Mouse (Mus musculus) MN1 (cell line): ENCODE results near the gene Ndufaf8.
A peak's percentile ranks its signal among the peaks of the same experiment; 100 is the strongest.

ENCODE experiments used
- DNase-seq: peaks from one replicate; pipeline ENCODE4 v3.0.0-alpha.2; 2016; ENCODE audit warnings: low spot score

Ndufaf8 gene

DNA sequence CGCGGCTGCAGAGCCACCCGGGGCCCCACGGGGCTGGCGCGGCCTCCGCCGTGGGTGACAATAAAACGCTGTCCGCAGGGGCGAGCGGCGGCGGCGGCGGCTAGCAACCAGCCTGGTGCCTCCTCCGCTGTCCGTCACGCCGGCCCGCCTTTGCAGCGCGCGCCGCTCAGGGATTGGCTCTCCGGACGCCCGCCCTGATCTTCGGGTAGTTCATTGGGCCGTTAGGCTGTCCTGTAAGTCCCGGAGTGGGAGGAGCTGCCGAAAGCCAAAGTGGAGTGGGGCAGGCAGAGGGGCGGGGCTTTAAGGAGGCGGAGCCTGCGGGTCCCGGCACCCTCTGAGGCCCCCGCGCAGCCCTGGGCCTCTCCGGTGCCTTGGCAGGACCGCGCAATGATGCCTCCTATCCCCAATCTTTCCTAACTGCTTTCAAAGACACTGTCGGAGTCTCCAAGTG lies 12.0 kb upstream of the Ndufaf8 start, which contains the start of gene Cep131:
Gene Cep131 (minus strand): TSS at position 126 of the 451 bp plus-strand sequence.
- DNase-seq, result peak; percentile 99

DNA sequence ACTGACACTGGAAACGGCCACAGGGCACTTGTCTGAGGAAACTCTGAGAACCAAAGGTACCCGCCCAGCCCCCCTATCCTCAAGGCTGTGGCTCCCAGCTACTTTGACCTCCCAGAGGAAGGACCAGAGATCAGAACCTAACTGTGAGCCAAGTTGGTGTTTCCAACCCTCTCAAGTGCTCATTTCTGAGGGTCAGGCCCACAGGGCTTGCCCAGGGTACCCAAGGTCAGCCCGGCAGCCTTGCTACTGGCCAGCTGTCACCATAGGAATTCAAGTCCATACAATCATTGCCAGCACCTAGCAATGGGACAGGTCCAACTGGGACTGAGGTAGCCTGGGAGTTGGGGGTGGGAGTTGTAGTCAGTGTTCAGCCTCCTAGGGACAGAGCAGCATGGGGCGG lies 8.1 kb upstream of the Ndufaf8 start:
- DNase-seq, result no peak

DNA sequence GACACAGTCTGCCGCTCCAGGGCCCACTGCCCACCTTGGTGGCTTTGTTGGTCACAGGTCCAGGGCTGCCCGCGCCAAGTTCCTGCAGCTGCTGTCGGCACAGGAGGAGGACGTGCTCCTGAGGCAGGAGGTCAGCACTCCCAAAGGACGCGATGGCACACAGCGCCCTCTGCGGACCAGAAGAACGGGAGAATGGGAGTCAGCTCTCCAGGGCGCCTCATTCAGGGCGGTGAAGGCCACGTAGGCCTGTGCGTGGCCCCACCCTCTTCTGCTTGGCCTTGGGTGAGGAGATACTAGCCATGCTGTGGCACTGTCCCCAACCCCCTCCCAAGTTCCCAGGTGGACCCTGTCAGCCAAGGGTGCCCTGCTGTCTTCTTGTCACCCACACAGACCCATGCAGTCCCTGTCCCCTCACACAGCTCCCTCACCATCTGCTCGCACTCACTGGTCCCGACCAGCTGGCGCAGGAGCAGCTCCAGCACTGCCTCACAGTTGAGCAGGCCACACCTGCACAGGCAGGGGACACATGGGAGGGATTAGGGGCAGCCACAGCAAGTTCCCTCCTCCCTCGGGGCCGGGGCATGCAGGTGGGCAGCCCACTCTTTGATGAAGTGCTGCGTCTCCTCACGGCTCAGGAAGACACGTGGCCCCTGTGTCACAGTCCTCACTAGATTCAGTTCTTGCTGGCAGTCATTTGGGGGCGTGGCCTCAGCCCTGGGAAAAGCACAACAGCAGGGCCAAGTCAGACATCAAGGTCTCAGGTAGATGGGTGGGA lies 5.7 kb upstream of the Ndufaf8 start:
- DNase-seq, result no peak

DNA sequence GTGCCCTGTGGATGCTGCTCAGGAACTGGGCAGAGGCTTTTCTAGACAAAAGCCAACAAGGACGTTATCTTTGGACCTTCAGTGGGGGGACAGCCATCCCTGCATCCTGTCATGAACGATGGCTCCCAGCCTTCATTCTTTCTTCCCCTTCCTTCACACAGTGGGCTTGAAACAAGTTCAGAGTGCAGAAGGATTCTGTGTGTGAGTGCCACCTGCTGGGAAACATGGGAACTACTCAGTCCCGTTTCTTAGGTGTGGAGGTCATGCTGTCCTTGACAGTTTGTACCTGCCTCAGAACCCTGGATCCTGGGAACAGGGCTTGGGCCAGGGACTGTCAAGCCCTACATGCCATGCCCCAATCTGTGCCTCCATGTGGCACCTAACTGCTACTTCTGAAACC lies 2.3 kb downstream of the Ndufaf8 start:
- peak; percentile 88 for DNase-seq

DNA sequence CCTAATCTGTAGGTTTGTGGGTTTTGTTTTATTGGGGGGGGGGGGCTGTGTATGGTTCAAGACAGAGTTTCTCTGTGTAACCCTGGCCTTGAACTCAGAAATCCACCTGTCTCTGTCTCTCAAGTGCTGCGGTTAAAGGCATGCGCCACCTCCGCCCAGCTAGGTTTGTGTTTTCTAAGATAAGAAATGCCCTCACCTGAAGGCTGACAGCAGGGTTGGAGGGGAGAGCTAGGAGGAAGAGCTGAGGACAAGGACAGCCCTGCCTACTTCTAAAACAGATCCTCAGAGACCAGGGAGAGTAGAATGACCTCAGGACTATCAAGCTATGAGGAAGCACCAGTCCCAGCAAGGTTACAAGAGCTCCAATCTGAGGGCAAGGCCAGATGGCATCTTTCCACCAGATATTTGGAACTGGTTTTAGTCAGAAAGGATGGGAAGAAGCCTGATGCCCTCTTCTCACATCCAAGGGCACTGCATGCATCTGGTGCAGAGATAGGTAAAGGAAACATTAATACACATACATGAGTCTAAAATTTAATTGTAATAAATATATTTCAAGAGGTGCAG lies 4.8 kb downstream of the Ndufaf8 start:
- no peak for DNase-seq

DNA sequence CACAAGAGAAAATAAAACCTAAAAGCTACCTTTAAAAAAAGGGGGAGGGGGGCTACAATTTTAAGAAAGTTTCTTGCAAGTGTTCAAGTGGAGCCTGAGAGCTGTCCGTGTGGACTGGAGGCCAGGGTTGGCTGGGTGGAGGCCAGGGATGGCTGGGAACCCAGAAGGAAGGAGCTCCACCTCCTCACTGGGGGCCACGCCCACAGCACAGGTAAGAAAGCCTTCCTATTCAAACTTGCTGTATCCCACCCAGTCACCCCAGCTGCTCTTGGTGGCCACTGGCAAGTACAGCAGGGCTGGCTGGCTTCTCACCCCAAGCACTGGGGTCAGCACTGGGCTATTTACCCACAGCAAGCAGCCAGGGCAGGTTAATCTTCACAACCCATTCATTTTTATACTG lies 8.3 kb downstream of the Ndufaf8 start:
- no peak for DNase-seq

DNA sequence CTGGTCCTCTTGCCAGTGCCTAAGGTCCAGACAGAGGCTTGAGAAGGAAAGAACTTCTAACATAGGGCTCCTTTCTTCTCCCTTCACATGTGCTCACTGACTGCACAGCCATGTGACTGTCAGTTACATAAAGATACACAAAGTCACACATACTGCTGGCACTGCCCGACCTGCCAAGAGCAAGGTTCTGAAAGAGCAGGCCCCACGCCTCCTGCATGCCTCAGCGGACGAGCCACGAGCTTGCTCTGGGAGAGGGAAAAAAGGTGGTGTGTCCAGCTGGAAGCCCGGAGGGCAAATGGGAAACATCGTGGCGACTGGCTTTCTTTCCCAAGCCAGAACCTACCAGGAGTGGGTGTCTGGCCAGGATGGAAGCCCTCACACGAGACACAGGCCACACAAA lies 9.1 kb downstream of the Ndufaf8 start:
- no peak for DNase-seq

DNA sequence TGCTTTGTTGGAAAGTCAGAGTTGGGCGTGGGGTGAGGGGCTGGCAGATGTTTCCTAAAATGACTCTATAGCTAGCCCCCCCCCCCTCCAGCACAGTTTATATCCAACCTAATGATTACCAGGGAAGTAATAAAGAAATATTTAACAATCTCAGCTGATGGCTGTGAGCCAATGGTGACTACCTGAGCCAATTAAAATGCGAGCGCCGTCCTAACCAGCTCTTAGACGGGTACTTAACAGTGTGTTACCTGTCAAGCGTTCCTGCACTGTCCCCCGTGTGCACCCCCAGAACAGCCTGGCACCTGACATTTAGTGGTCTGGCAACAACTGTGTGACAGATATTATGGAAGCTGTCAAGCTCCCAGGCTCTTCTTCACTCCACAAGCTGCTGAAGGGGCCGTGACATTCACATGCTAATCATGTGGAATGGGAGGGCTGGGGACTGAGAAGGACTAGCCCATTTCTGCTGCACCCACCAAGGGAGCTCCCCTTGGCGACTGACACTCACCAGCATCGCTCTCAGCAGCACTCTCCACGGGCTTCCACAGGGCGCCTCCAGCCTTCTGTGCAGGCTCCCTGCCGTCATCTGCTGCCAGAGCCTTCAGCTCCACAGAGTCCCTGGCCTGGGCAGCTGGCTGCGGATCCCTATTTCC lies 11.0 kb downstream of the Ndufaf8 start:
- DNase-seq, result no peak

DNA sequence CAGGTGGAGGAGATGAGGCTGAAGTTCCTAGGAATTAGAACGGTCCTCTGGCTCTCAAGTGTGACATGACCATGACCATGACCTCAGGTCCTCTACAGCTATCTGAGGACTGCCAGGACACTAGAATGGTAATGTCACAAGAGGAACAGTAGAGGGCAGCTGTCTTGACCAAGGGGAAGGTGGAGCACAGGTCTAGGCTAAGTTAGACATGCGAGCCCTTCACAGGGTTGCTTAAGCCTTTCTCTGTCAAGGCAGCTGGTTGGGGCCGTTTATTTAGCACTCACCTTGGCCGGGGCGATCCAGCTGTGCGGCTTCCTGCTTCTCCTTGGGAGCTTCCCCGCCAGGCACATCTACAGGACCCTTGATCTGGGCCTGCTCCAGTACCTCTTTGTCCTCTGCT lies 11.8 kb downstream of the Ndufaf8 start:
- peak; percentile 60 for DNase-seq

DNA sequence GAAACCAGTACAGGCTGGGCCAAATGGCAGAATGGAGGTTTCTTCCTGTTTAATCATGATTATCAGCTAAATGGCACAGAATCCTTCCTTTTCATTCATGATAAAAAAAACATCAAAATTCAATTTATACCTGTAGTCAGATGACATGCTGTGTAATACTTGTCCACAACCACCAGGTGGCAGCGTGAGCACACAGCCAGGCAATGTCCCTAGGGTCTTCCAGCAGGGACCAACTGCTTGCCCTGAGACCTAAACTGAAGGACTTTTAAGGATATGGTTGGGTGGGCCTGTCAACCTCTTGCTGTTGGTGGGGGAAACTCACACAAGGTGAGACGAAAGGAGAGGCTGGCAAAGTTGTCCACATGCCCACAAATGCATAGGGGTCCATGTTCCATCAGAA lies 12.3 kb downstream of the Ndufaf8 start:
- peak; percentile 84 for DNase-seq

DNA sequence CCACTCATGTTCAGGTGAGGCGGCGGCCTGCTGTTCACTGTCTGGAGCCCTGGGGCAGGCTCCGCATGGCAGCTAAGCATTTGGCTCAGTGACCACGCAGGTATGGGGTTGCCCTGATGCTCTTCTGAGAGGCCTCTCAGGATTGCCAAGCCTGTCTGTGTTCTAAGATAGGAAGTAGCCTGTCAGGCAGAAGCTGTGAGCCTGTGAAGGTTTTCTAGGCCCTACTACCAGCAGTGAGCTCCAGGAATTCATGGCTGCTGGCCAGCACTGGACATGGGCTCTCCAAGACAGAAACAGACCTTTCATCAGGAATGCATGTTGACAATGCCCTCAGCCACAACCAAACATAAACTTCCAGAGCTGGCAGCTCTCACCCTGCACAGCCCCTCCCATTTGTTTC lies 13.4 kb downstream of the Ndufaf8 start:
- peak; percentile 46 for DNase-seq

DNA sequence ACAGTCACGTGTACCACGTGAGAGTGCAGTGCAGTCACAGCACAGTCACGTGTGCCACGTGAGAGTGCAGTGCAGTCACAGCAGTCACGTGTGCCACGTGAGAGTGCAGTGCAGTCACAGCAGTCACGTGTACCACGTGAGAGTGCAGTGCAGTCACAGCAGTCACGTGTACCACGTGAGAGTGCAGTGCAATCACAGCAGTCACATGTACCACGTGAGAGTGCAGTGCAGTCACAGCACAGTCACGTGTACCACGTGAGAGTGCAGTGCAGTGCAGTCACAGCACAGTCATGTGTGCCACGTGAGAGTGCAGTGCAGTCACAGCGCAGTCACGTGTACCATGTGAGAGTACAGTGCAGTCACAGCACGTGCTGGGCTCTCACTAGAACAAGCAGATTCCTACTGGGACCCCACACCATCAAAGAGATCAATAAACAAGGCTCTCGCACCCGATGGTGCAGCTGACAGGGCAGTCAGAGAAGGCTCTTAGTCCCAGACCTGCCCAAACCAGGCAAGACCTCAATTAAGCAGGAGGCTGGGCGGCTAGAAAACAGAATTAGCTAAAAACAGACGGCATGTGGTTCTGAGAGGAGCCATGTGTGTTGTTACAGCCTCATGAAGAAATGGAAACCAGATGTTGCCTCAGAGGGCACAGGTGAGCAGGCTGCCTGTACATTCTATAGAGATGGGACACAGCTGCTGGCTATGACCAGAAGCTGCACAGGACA lies 15.9 kb downstream of the Ndufaf8 start:
- peak; percentile 88 for DNase-seq

DNA sequence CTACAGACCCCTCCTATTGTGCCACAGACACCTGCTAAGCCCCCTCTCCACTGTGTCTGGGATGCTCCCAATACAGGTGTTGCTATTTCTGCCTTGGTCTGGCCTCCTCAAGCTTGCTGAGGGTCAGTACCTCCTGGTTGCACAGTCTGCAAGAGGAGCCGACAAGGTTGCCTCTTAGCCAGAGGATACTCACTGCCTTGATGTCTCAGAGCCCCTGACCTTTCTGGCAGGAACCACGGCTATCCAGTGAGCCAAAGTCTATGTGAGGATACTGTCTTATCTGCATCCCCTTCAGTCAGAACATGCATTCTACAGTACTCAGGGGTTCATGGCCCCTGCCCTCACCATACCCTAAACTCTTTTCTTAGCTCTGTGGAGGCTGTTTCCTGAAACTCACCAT lies 18.9 kb downstream of the Ndufaf8 start:
- no peak for DNase-seq

DNA sequence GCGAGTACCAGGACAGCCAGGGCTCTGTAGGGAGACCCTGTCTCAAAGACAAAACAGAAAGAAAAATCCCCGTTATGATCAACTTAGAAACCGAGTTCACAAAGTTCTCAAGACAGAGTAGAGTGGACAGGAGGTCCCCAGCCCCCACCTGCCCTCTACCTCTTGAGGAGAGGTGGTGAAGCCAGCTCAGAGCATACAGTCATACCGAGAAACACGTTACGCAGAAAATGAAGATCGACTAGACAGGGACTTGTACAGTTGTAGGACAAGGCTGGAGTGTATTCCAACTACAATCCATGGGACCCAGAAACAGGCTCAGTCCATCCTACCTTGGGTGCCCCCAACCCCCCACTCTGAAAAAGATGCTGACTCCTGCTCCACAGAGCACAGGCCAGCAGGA lies 20.4 kb downstream of the Ndufaf8 start:
- no peak for DNase-seq

DNA sequence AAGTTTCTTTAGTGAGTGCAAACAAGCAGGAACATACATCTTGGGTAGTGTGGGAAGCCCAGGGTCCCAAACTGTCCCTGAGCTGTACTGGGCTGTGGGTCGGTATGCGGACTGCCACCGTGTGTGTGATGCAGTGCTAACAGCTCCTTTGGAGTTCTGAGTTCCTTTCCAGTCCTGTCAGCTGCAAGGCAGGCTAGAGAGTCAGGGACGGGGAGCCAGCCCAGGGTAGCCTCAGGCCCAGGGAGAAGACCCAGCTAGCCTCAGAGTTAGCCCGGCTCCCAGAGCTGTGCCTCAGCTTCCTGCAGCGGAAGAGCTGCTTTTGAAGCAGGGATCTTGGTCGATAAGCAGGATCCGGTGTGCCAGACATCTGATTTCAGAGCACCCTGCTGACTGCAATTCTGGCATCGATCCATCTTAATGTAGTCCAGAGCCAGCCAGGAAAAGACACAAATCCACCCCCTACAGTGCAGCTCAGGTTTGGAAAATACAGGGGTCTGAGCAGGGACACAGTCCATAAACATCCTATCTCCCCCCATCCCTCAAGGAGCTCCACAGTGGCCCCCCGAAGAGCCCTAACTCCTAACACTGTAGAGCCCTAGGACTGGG lies 21.3 kb downstream of the Ndufaf8 start:
- peak; percentile 68 for DNase-seq

DNA sequence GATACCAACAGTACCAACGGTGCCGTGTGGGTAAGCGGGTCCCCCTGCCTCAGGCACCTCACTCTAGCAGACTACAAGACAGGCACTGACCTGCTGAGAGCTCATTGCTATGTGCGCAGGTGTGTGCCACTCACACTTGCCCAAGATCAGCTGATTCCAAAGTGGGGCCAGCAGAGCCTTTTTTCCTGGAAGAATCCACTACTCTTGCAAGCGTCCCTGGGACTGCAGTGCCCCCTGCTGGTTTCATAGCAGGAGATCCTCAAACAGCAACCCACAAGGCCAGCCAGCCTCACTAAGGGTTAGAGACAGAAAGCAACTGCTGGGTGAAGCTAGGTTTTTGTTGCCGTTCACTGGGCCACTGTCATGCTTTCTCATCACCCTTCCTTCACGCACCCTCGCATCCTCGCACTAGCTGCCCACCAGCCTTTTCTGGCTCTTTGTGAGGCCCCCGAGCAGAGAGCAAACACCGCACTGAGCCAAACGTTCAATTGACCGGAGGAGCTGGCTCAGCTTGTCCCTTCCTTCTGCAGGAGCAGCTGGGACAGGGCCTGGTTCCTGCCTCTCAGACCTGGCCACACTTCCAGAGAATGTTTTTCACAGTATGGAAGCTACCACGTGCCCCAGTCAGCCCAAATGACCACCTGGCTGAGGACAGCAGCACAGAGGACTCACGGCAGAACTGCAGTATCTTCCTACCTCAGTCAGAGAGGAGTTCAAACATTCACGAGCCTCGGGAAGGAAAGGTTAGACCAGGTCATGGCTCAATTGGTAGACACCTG lies 22.1 kb downstream of the Ndufaf8 start:
- peak; percentile 85 for DNase-seq

DNA sequence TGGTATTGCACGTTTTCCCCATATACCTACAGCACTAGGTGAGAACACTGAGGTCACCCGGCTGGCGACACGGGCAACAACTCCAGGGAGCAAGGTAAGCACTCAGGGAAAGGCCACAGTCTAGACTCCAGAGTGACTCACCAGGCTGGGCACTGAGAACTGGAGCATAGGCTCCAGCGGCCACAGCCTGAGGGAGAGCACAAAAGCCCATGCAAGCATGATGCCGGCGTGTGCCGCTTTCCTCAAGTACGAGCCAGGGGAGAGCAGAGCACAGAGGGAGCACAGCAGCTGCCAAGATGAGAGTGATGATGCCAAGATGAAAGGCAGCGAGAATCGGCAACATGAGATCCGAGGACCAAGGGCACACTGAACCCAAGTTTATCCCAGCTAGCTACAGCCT lies 23.4 kb downstream of the Ndufaf8 start:
- peak; percentile 32 for DNase-seq

DNA sequence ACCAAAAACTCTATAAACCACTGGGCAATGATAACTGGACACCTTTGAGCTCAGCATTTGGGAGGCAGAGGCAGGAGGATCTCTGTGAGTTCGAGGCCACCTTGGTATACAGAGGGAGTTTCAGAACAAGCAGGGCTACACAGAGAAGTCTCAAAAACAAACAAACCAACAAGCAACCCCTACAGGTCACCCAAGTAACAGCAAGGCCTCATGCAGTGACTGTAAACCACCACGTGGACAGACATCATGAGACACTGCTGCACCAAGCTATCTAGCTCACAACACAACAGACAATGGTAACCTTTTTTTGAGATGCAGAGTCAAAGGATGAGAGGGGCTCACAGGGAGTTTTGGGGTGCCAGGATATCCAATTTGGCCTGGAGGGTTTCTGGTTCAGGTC lies 28.1 kb downstream of the Ndufaf8 start:
- DNase-seq, result no peak

DNA sequence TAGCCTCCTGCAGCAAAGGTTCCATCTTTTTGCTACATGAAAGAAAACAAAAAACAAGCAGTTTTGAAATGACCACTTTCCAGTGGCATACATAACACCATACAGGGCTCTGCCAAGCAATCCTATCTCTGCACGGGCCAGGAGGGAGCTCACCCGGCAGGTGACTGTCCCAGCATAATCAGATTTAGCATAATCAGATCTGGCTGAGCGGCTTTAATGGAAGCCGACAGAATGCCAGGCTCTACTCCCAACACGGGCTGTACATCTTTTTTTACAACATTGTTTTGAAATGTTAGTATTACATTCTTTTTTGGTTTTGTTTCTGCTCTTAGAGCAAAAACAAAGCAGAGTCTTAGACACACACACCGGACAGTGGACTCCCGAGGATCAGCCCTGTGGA lies 30.6 kb downstream of the Ndufaf8 start:
- peak; percentile 46 for DNase-seq

DNA sequence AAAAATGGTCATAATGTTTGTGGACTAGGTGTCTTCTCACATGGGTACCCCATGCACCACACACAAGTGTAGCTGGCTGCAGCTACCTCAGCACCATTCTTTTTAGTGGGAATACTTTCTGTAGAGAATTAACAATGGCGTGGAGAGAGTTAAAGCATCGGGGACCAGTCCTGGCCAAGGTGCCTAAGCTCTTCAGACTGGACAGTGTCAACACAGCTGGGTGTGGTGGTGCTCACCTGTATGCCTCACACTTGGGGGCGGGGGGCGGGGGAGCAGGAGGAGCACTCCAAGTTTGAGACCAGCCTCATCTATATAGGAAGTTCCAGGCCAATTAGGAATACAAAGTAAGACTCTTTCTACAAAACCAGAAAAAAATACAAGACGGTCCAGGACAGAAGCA lies 35.4 kb downstream of the Ndufaf8 start:
- no peak for DNase-seq

DNA sequence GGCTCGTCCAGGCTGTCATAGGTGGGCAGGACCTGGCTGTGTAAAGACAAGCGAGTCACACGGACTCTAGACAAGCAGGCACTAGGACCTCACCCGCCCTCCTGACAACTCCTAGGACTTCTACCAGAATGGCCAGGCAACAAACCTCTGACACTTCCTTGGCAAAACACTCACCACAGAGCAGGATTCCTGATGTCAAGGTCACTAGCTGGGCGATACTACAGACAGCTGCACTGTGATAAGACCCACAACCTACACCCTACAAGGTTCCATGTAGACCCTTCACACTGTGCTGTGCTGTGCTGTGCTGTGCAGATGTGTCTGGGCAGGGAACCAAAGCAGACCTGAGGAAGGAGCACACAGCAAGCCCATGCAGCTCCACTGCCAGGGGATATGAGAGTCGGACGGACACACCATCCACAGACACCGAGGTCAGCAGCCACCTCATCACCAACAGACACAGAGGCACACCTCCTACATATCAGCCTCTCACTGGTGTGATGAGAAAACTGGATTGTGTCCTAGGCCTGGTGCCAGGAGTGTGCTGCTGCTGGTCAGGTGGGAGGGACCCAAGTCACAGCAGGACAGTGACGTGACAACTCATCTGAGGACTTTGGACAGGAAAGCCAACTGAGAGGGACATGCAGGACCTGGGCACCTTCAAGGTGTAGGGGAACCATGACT lies 36.3 kb downstream of the Ndufaf8 start:
- no peak for DNase-seq
